Mouse (Mus musculus): ENCODE measurements at regions not wholly inside any gene's neighbourhood (a gene's known extent, or its start where the extent isn't known, plus 50 kb on each side); places are given as distances from the start of the nearest gene placed in this dataset.

DNA sequence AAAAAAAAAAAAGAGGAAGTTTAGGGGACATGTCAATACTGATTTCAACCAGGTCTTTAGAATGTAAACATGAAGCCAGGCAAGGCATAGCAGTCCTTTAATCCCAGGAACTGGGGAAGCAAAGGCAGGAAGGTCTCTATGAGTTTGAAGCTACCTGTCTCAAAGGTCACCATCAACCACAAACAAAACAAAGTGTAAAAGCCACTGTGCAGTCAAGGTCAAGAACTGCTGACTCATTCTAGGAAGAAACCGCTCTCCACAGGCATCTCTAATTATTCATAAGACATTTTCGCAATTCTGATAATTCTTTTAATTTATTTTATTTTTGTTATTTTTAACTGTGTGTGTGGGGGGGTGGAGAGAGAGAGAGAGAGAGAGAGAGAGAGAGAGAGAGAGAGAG, 364.0 kb downstream of the Cntnap4 start:
- DNase-seq (ENCODE audit: low read depth, low spot score): no peak

DNA sequence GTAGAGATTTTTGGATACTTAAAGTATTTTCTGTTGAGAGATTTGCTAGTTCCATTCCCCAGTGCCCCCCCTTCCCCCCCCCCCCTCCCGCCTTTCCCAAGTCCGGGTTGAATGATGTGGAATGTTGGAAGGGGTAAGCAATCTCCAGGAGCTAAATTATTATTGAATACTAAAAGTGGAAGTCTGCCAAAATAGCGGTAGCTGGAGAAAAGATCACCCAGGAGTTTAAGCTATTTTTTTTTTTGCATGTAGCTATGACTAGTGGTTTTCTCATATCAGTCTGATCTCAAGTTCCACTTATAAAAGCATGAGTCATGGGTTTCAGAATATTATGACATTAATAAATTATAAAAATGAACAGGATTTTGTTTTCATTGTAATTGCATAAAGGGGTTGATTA, 365.6 kb downstream of the Cntnap4 start:
- peak; percentile 44 for DNase-seq (ENCODE audit: low read depth, low spot score)

DNA sequence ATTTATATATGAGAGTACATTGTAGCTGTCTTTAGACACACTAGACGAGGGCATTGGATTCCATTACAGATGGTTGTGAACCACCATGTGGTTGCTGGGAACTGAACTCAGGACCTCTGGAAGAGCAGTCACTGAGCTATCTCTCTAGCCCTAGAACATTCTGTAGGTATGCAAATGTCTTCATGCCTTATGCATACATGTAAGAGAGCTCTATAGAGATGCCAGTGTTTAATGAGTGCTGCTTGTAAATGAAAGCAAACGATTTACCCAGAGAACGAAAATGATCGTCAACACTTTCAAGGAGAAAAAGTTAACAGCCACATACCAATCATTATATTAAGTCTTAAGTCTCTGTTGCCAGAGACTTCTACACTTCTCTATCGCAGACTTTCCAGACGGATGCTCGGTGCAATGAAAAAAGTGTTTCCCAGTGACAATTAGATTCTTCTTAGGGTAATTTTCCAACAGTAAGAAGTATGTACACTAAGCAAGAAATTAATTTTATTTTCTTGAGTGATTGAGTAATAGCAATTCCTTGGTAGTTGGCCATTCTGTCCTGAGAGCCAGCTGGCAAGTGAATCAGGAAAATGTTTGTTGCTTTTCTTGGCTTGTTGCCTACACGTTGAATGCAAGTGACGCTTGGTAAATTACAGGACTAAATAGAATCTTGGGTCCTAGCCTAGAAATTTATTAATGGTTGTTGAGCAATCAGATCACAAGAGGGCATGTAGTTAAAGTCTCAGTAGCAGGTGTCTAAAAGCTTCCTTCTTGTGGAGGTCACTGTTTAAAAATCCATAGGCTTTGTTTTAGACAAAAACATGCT, 366.3 kb downstream of the Cntnap4 start:
- peak; percentile 53 for DNase-seq (ENCODE audit: low read depth, low spot score)

DNA sequence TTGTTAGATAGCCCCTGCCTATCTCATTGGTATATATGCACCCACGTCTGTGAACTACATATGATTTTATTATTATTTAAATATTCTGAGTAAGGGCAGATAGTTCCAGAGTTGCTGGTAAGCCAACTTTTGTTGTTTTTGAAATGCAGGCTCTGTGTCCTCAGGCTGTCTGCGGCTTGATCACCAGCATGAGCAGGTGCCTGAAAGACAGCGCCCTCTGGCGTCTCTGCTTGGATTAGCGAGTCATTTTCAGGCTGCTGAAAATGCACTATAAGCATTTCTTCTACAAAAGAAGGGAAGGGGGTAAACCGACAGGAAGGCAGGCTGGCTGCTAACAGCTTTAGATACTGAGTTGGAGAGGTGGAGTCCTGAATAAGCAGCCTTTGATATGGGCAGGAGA, 402.6 kb downstream of the Cntnap4 start:
- DNase-seq (ENCODE audit: low read depth, low spot score): peak; percentile 49

GRCm38 (mm10) chr8:112975734-112976133, 405.9 kb downstream of the Cntnap4 start:
- peak; percentile 52 for DNase-seq (ENCODE audit: low read depth, low spot score)

- peak; percentile 75 for DNase-seq (ENCODE audit: low read depth, low spot score)
These were observed 406.5 kb downstream of the Cntnap4 start for GRCm38 (mm10) chr8:112976312-112976711.

DNA sequence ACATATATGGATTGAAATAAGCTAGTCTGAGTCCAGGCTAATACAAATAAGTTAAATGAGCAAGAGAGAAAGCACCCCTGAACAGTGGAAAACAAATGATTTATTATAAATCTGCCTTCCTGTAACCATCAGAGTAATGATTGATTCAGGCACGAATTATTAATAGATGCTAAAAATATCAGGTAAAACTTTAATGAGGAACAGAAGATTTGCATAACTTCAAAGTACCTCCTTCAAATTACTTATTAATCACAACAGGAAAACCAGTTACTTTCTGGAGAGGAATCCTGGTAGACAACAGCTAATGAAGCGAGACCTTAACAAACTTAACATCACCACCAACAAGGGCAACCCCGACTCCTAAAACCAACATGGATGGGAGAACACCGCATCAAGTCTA, 423.9 kb downstream of the Cntnap4 start:
- no peak for DNase-seq (ENCODE audit: low read depth, low spot score)

- DNase-seq (ENCODE audit: low read depth, low spot score): no peak
These were observed 437.5 kb downstream of the Cntnap4 start for GRCm38 (mm10) chr8:113007356-113007755.

GRCm38 (mm10) chr8:113028880-113029279, 459.0 kb downstream of the Cntnap4 start:
- no peak for DNase-seq (ENCODE audit: low read depth, low spot score)

- no peak for DNase-seq (ENCODE audit: low read depth, low spot score)
These were observed 482.1 kb downstream of the Cntnap4 start for GRCm38 (mm10) chr8:113051770-113052473.

- no peak for DNase-seq (ENCODE audit: low read depth, low spot score)
These were observed 495.7 kb downstream of the Cntnap4 start for GRCm38 (mm10) chr8:113065246-113066169.

GRCm38 (mm10) chr8:113066170-113066708, 496.4 kb downstream of the Cntnap4 start:
- no peak for DNase-seq (ENCODE audit: low read depth, low spot score)

DNA sequence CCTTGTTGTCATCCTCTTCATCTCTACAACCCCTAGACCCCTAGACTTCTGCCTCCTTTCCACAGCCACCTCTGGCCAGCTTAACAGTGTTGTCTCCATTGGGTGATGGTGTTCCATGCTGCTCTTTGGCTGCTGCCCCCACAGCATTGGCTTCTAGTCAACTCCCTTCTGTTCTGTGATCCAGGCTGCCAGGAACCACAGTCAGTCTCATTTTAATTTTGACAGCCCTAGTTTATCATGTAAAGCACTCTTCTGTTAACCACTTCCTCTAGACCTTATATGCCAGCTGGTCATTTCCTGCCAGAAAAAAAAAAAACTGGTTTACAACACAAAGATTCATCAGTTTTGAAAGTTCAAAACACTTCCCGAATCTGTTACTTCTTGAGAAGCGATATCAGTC, 514.1 kb downstream of the Cntnap4 start:
- DNase-seq (ENCODE audit: low read depth, low spot score): no peak

DNA sequence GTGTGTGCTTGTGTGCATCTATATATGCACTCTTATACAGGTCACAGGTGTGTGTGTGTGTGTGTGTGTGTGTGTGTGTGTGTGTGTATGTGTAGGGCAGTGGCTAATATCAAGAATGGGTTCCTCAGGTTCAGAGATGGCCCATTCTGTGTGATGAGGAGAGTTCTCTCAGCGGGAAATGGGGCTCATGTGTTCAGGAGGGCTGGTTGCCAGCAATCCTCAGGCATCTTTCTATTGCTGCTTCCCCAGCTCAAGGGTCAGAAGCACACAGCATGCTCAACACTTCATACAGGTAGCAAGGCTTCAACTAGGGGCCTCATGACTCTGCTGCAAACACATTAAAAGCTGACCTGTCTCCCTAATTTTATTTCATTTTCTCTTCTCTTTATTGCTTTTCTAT, 517.7 kb downstream of the Cntnap4 start:
- DNase-seq (ENCODE audit: low read depth, low spot score): no peak

- DNase-seq (ENCODE audit: low read depth, low spot score): peak; percentile 7
These were observed 523.7 kb upstream of the Mon1b start for GRCm38 (mm10) chr8:113111665-113112064.

GRCm38 (mm10) chr8:113114165-113114700, 521.2 kb upstream of the Mon1b start:
- DNase-seq (ENCODE audit: low read depth, low spot score): peak; percentile 25

- no peak for DNase-seq (ENCODE audit: low read depth, low spot score)
These were observed 518.1 kb upstream of the Mon1b start for GRCm38 (mm10) chr8:113117241-113117640.

DNA sequence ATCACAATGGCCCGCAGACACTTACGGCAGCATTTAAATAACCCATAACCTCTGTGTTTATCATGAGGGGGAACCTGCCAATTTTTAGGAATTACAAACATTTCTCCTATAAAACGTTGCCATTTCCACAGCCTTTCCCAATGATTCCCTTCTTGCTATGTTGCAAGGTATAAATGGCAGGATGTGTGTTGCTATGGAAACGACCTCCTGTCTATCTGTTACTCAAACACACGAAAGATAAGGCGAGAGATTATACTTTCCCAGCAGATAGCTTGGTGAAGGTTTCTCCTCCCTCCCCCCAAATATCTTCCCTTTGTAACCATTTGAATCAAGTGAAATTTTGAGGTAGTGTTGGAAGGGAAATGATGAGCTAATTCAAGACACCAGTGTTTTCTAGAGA, 509.8 kb upstream of the Mon1b start:
- no peak for DNase-seq (ENCODE audit: low read depth, low spot score)

- no peak for DNase-seq (ENCODE audit: low read depth, low spot score)
These were observed 498.0 kb upstream of the Mon1b start for GRCm38 (mm10) chr8:113137361-113137760.

GRCm38 (mm10) chr8:113140021-113140420, 495.4 kb upstream of the Mon1b start:
- DNase-seq (ENCODE audit: low read depth, low spot score): no peak

GRCm38 (mm10) chr8:113141131-113141530, 494.3 kb upstream of the Mon1b start:
- no peak for DNase-seq (ENCODE audit: low read depth, low spot score)

Measured in 3T3-L1 (cell line).